Mouse (Mus musculus) forebrain, postnatal 0 days (tissue): Measurements from ENCODE around the gene Uvrag. TPM values are rescaled to one million over a fixed set of nuclear protein-coding genes. Genes with fewer than 3 reads are reported as not detected.
A peak's percentile ranks its signal among the peaks of the same experiment; 100 is the strongest.

Experiments used
- ATAC-seq: fragments of 200-750 bp; cut with Nextera tagmentation; 2 replicates; pipeline ENCODE4 v1.8.0; 2017; ENCODE audit warnings: mild to moderate bottlenecking, moderate library complexity
- DNase-seq: peaks from one replicate; pipeline ENCODE4 v3.0.0-alpha.2; 2015
- H3K27ac ChIP-seq: fragments of 300-500 bp; sonication (generic); 2 replicates; pipeline ENCODE4 v1.5.1; 2014; ENCODE audit warnings: low read depth, mild to moderate bottlenecking, antibody characterized with exemption, low read length, moderate library complexity, mixed read lengths
- H3K27me3 ChIP-seq: fragments of 300-500 bp; sonication (generic); 2 replicates; pipeline ENCODE4 v1.6.1; 2014; ENCODE audit warnings: mild to moderate bottlenecking, low read length, mixed read lengths; ENCODE audit not compliant: insufficient read depth
- H3K36me3 ChIP-seq: fragments of 300-500 bp; sonication (generic); 2 replicates; pipeline ENCODE4 v1.6.1; 2014; ENCODE audit warnings: mild to moderate bottlenecking, moderate library complexity; ENCODE audit not compliant: insufficient read depth
- H3K4me1 ChIP-seq: fragments of 300-500 bp; sonication (generic); 2 replicates; pipeline ENCODE4 v1.6.1; 2014; ENCODE audit warnings: antibody characterized with exemption; ENCODE audit not compliant: insufficient read depth
- H3K4me2 ChIP-seq: fragments of 300-500 bp; sonication (generic); 2 replicates; pipeline ENCODE4 v1.6.1; 2014; ENCODE audit warnings: low read depth, mild to moderate bottlenecking, moderate library complexity
- H3K4me3 ChIP-seq: fragments of 300-500 bp; sonication (generic); 2 replicates; pipeline ENCODE4 v1.5.1; 2014; ENCODE audit warnings: low read depth, low read length, mixed read lengths
- H3K9ac ChIP-seq: fragments of 300-500 bp; sonication (generic); 2 replicates; pipeline ENCODE4 v1.6.1; 2014; ENCODE audit warnings: mild to moderate bottlenecking
- H3K9me3 ChIP-seq: fragments of 300-500 bp; sonication (generic); 2 replicates; pipeline ENCODE4 v1.6.1; 2016; ENCODE audit warnings: low read length
- CTCF ChIP-seq: sonication (generic); IDR thresholded peaks from 2 replicates; pipeline ENCODE4 v1.5.1; 2016; ENCODE audit warnings: antibody characterized with exemption, control low read depth, low read depth
- WGBS: fragments of 180-500 bp; shearing (Covaris S2); extraction: QIAGEN DNeasy Blood & Tissue Kit; methylation state at CpG from one replicate; pipeline ENCODE4 v1.1.7; 2014; 5-methylcytosine and 5-hydroxymethylcytosine counted together
- polyA plus RNA-seq: library from polyadenylated mRNA; unstranded; fragments of >200 nt; fragmentation: Nextera tagmentation; extraction: Ambion mirVana; gene quantifications from 2 replicates; pipeline ENCODE4 v1.2.1, GENCODE M21; 2015
- total RNA-seq: library from RNA; depleted of rRNA; stranded (reverse); fragments of >200 nt; gene quantifications from 2 replicates; pipeline ENCODE4 v1.2.3, GENCODE M21; 2014

Gene Uvrag
- total and polyA plus RNA-seq, 2 experiments from 2014 or later, result 18.6 to 18.8 TPM

GRCm38 (mm10) chr7:99100087-99100486 is 40.9 kb downstream of the Uvrag start:
- no peaks in the 10 kb centered on the region for H3K9me3 ChIP-seq
- no peak overlapping the region for H3K27ac ChIP-seq
- peaks cover 7% of the 10 kb centered on the region for H3K36me3 ChIP-seq
- 66% methylated on average over 9 of the region's 9 CpGs for WGBS
- H3K27me3 ChIP-seq, result no peaks in the 10 kb centered on the region
- no peak for ATAC-seq
- no peak overlapping the region for H3K9ac ChIP-seq
- H3K4me2 ChIP-seq, result no peak overlapping the region
- H3K4me3 ChIP-seq, result no peak overlapping the region
- no peak for TF ChIP-seq CTCF
- no peaks in the 10 kb centered on the region for H3K4me1 ChIP-seq
- no peak for DNase-seq

GRCm38 (mm10) chr7:99097781-99098180 is 43.2 kb downstream of the Uvrag start:
- ATAC-seq (no peak), DNase-seq (no peak)
- Histone ChIP-seq H3K9me3 (no peaks in the 10 kb centered on the region), H3K27me3 (no peaks in the 10 kb centered on the region), H3K9ac (no peak overlapping the region), H3K4me1 (no peaks in the 10 kb centered on the region), H3K36me3 (peaks cover 7% of the 10 kb centered on the region), H3K4me2 (no peak overlapping the region), H3K4me3 (no peak overlapping the region), H3K27ac (no peak overlapping the region)
- WGBS, result 88% methylated on average over 7 of the region's 7 CpGs
- TF ChIP-seq CTCF, result no peak

GRCm38 (mm10) chr7:99097128-99097527 is 43.8 kb downstream of the Uvrag start:
- no peak for TF ChIP-seq CTCF

GRCm38 (mm10) chr7:99095191-99095590 is 45.8 kb downstream of the Uvrag start:
- no peak overlapping the region for H3K4me3 ChIP-seq
- no peaks in the 10 kb centered on the region for H3K27me3 ChIP-seq
- H3K36me3 ChIP-seq, result peaks cover 7% of the 10 kb centered on the region
- no peaks in the 10 kb centered on the region for H3K9me3 ChIP-seq
- H3K4me2 ChIP-seq, result no peak overlapping the region
- no peak for ATAC-seq
- H3K4me1 ChIP-seq, result no peaks in the 10 kb centered on the region
- 63% methylated on average over 3 of the region's 4 CpGs for WGBS
- TF ChIP-seq CTCF, result peak; percentile 36; the same call in 1 of the 2 replicates
- no peak overlapping the region for H3K9ac ChIP-seq
- DNase-seq, result peak; percentile 12
- no peak overlapping the region for H3K27ac ChIP-seq

More at GRCm38 (mm10) chr7:99097128-99097527, 43.8 kb downstream of the Uvrag start:
- Histone ChIP-seq H3K4me1 (no peaks in the 10 kb centered on the region), H3K27me3 (no peaks in the 10 kb centered on the region), H3K36me3 (peaks cover 7% of the 10 kb centered on the region), H3K9ac (no peak overlapping the region), H3K4me2 (no peak overlapping the region), H3K9me3 (no peaks in the 10 kb centered on the region), H3K27ac (no peak overlapping the region), H3K4me3 (no peak overlapping the region)
- DNase-seq (no peak), ATAC-seq (no peak)
- 87% methylated on average over 2 of the region's 2 CpGs for WGBS

GRCm38 (mm10) chr7:99094336-99094735 is 46.6 kb downstream of the Uvrag start:
- H3K27ac ChIP-seq, result no peak overlapping the region
- ATAC-seq (no peak), DNase-seq (no peak)
- no peak overlapping the region for H3K4me2 ChIP-seq
- H3K27me3 ChIP-seq, result no peaks in the 10 kb centered on the region
- no peaks in the 10 kb centered on the region for H3K4me1 ChIP-seq
- peaks cover 7% of the 10 kb centered on the region for H3K36me3 ChIP-seq
- TF ChIP-seq CTCF, result no peak
- H3K9ac ChIP-seq, result no peak overlapping the region
- WGBS, result 95% methylated on average over 3 of the region's 3 CpGs
- H3K9me3 ChIP-seq, result no peaks in the 10 kb centered on the region
- H3K4me3 ChIP-seq, result no peak overlapping the region

GRCm38 (mm10) chr7:99091915-99092645 is 48.9 kb downstream of the Uvrag start:
- no peaks in the 10 kb centered on the region for H3K4me1 ChIP-seq
- H3K4me2 ChIP-seq, result no peak overlapping the region
- ATAC-seq (no peak), DNase-seq (no peak)
- no peaks in the 10 kb centered on the region for H3K9me3 ChIP-seq
- H3K4me3 ChIP-seq, result no peak overlapping the region
- 87% methylated on average over 17 of the region's 17 CpGs for WGBS
- no peak overlapping the region for H3K27ac ChIP-seq
- no peaks in the 10 kb centered on the region for H3K27me3 ChIP-seq
- TF ChIP-seq CTCF, result no peak
- H3K36me3 ChIP-seq, result peaks cover 12% of the 10 kb centered on the region; the same call in 1 of the 2 replicates
- H3K9ac ChIP-seq, result no peak overlapping the region

- Histone ChIP-seq H3K4me1 (no peaks in the 10 kb centered on the region), H3K4me2 (no peak overlapping the region), H3K27ac (no peak overlapping the region), H3K27me3 (no peaks in the 10 kb centered on the region), H3K36me3 (peaks cover 16% of the 10 kb centered on the region; the same call in 1 of the 2 replicates), H3K9me3 (no peaks in the 10 kb centered on the region), H3K9ac (no peak overlapping the region), H3K4me3 (no peak overlapping the region)
- ATAC-seq, result no peak
- no peak for TF ChIP-seq CTCF
- 83% methylated on average over 4 of the region's 4 CpGs for WGBS
- DNase-seq, result no peak
Observed at GRCm38 (mm10) chr7:99089716-99090115, 51.2 kb downstream of the Uvrag start.
